Mouse (Mus musculus): ENCODE measurements around the gene Epb41l3. TPM values are rescaled to one million over a fixed set of nuclear protein-coding genes. Genes with fewer than 3 reads are reported as not detected.

The Epb41l3 gene
- total and polyA plus RNA-seq, 3 experiments = not detected

DNA sequence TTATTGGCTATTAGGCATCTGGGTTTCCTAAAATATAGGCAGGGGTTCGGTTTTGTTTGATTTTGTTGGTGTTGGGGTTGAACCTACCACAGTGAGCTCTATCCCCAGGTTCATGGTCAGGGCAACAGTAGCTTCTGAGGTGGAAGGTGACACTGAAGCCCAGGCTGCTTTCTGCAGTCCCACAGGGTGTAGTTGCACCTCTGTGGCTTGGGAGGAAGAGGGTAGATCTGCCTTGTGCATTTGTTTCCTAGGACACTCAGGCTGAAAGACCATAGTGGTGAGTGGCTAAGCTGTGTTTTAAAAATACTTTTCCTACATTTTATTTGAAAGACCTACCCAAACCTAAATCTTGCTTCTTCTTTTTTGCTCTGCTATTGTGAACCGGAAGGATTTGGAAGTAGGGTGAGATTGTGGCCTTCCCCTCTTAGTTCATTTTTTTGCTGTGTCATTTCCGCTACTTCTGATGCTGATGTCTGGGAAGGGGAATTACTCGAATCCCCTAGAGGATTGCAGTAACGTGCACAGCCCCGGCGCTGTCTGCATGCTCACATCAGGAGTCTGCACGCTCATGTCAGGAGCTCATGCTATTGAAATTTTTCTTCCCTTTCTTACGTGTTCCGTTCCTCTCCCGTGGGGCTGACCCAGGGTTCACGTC lies 105.5 kb downstream of the Epb41l3 start:
- H3K9ac ChIP-seq (ENCODE audit: control insufficient read depth, low read depth, low read length, poor library complexity, severe bottlenecking) = no peak overlapping the region
- H3K36me3 ChIP-seq (ENCODE audit: control insufficient read depth in 1 of 2, insufficient read depth in 2 of 2, low read length in 2 of 2) = no peaks in the 10 kb centered on the region
- no peaks in the 10 kb centered on the region for H3K9me3 ChIP-seq (replicated peaks; ENCODE audit: insufficient read depth, low read length)
- H3K79me2 ChIP-seq (ENCODE audit: control insufficient read depth, insufficient read depth, low read length, poor library complexity) = no peaks in the 10 kb centered on the region
- no peaks in the 10 kb centered on the region for H3K4me1 ChIP-seq (ENCODE audit: control insufficient read depth in 1 of 2, insufficient read depth in 2 of 2, low read length in 2 of 2)
- no peak overlapping the region for H3K4me3 ChIP-seq (ENCODE audit: control insufficient read depth in 1 of 2, insufficient read depth in 1 of 2, low read depth in 2 of 2, low read length in 2 of 2)
- H3K27me3 ChIP-seq (ENCODE audit: control insufficient read depth in 1 of 2, insufficient read depth in 2 of 2, low read length in 2 of 2) = no peaks in the 10 kb centered on the region
- no peak for TF ChIP-seq POLR2AphosphoS2 (IDR thresholded peaks at IDR 0.05; ENCODE audit: low read length)
- TF ChIP-seq SIN3A (IDR thresholded peaks at IDR 0.05; ENCODE audit: low read length) = no peak
- no peak for TF ChIP-seq MEF2A (IDR thresholded peaks at IDR 0.05; ENCODE audit: extremely low read depth, insufficient replicate concordance, low read depth, low read length, poor library complexity, severe bottlenecking)
- TF ChIP-seq NELFE (IDR thresholded peaks at IDR 0.05; ENCODE audit: low read depth, low read length) = no peak
- TF ChIP-seq GABPA (IDR thresholded peaks at IDR 0.05; ENCODE audit: low read depth, low read length) = no peak
- no peak for TF ChIP-seq ZNF384 (IDR thresholded peaks at IDR 0.05; ENCODE audit: low read depth, low read length)
- TF ChIP-seq MYC (IDR thresholded peaks at IDR 0.05; ENCODE audit: low read depth, low read length) = no peak
- no peak for TF ChIP-seq ZMIZ1 (IDR thresholded peaks at IDR 0.05; ENCODE audit: low read depth, low read length)
- no peak for TF ChIP-seq POLR2AphosphoS5 (IDR thresholded peaks at IDR 0.05; ENCODE audit: borderline replicate concordance, low read depth, low read length)
- TF ChIP-seq POLR2A (IDR thresholded peaks at IDR 0.05; ENCODE audit: control insufficient read depth in 1 of 2, insufficient read depth in 1 of 2, low read depth in 1 of 2, low read length in 2 of 2, poor library complexity in 1 of 2) = no peak
- no peak for TF ChIP-seq ELF1 (IDR thresholded peaks at IDR 0.05; ENCODE audit: low read depth, low read length)
- TF ChIP-seq JUND (IDR thresholded peaks at IDR 0.05; ENCODE audit: low read depth, low read length) = no peak
- no peak for TF ChIP-seq ZC3H11A (IDR thresholded peaks at IDR 0.05; ENCODE audit: low read depth, low read length)
- DNase-seq (ENCODE audit: low read depth, low spot score) = no peak
- H3K27ac ChIP-seq (ENCODE audit: control insufficient read depth, low read depth, low read length) = no peak overlapping the region

DNA sequence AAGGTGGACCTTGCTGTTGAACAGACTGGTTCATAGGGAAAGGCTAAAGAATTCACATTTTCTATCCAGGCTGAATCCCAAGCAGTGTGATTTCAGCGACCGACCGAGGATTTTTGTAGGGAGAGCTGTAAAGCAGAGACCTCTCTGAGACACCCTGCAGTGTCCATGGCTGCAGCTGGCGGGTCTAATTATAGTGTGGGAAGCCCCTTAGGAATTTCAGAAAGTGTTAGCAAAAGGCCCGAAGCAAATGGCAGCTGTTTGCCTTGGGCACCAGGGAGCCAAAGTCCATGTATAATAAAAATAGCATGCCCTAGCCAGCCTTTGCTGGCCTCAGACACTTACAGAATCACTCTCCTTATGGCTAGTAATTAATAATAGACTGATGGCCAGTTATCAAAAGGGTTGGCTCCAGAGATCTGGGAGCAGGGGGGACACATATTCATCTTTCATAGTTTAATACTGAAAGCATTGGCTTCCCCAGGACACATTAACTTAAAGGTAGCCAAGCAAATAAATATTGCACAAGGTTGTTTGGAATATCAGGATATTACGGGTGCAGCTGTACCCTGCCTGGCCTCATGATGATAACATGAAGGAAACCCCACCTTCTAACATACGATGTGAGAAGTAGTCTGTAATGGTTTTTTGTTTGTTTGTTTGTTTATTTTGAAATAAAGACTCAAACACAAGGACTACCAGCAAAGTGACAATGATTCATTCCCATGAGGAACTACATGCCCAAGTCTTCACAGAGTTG lies 106.3 kb downstream of the Epb41l3 start:
- no peaks in the 10 kb centered on the region for H3K9me3 ChIP-seq (replicated peaks; ENCODE audit: insufficient read depth, low read length)
- no peaks in the 10 kb centered on the region for H3K79me2 ChIP-seq (ENCODE audit: control insufficient read depth, insufficient read depth, low read length, poor library complexity)
- DNase-seq (ENCODE audit: low read depth, low spot score) = no peak
- H3K9ac ChIP-seq (ENCODE audit: control insufficient read depth, low read depth, low read length, poor library complexity, severe bottlenecking) = no peak overlapping the region
- H3K27me3 ChIP-seq (ENCODE audit: control insufficient read depth in 1 of 2, insufficient read depth in 2 of 2, low read length in 2 of 2) = no peaks in the 10 kb centered on the region
- H3K4me1 ChIP-seq (ENCODE audit: control insufficient read depth in 1 of 2, insufficient read depth in 2 of 2, low read length in 2 of 2) = no peaks in the 10 kb centered on the region
- no peak overlapping the region for H3K4me3 ChIP-seq (ENCODE audit: control insufficient read depth in 1 of 2, insufficient read depth in 1 of 2, low read depth in 2 of 2, low read length in 2 of 2)
- H3K36me3 ChIP-seq (ENCODE audit: control insufficient read depth in 1 of 2, insufficient read depth in 2 of 2, low read length in 2 of 2) = no peaks in the 10 kb centered on the region
- no peak overlapping the region for H3K27ac ChIP-seq (ENCODE audit: control insufficient read depth, low read depth, low read length)
- TF ChIP-seq CHD1 (IDR thresholded peaks at IDR 0.05; ENCODE audit: low read depth, low read length) (no peak), POLR2A (IDR thresholded peaks at IDR 0.05; ENCODE audit: control insufficient read depth in 1 of 2, insufficient read depth in 1 of 2, low read depth in 1 of 2, low read length in 2 of 2, poor library complexity in 1 of 2) (no peak), USF1 (IDR thresholded peaks at IDR 0.05; ENCODE audit: low read depth, low read length) (no peak), ZC3H11A (IDR thresholded peaks at IDR 0.05; ENCODE audit: low read depth, low read length) (no peak), ELF1 (IDR thresholded peaks at IDR 0.05; ENCODE audit: low read depth, low read length) (no peak), MYC (IDR thresholded peaks at IDR 0.05; ENCODE audit: low read depth, low read length) (no peak), ZKSCAN1 (IDR thresholded peaks at IDR 0.05; ENCODE audit: low read depth, low read length) (no peak), SMC3 (IDR thresholded peaks at IDR 0.05; ENCODE audit: low read depth, low read length) (no peak), ZMIZ1 (IDR thresholded peaks at IDR 0.05; ENCODE audit: low read depth, low read length) (no peak), MYB (IDR thresholded peaks at IDR 0.05; ENCODE audit: low read depth, low read length) (no peak), TCF12 (IDR thresholded peaks at IDR 0.05; ENCODE audit: low read depth, low read length) (no peak), MAFK (IDR thresholded peaks at IDR 0.05; ENCODE audit: borderline replicate concordance, low read depth, low read length) (no peak), GABPA (IDR thresholded peaks at IDR 0.05; ENCODE audit: low read depth, low read length) (no peak), MAZ (IDR thresholded peaks at IDR 0.05; ENCODE audit: low read depth, low read length) (no peak), MXI1 (IDR thresholded peaks at IDR 0.05; ENCODE audit: low read depth, low read length) (no peak), UBTF (IDR thresholded peaks at IDR 0.05; ENCODE audit: borderline replicate concordance, insufficient read depth, low read depth, low read length) (no peak), NRF1 (IDR thresholded peaks at IDR 0.05; ENCODE audit: insufficient read depth, low read depth, low read length, poor library complexity, severe bottlenecking) (no peak), KAT2A (conservative IDR thresholded peaks at IDR 0.05; ENCODE audit: low read depth, low read length) (no peak), EP300 (IDR thresholded peaks at IDR 0.05; ENCODE audit: low read depth in 1 of 2, low read length in 2 of 2) (no peak)

Data from MEL (cell line).